Mouse (Mus musculus): ENCODE data around the gene Cldn7. TPM values are rescaled to one million over a fixed set of nuclear protein-coding genes. Genes with fewer than 3 reads are reported as not detected.
"Not testable (repeated sequence)": the region's sequence is repeated elsewhere in the genome, so short reads cannot be mapped to it uniquely, and the experiment has no call there.

Gene Cldn7
- polyA plus RNA-seq, 1 experiment from 2014 or later: 7.5 TPM

DNA sequence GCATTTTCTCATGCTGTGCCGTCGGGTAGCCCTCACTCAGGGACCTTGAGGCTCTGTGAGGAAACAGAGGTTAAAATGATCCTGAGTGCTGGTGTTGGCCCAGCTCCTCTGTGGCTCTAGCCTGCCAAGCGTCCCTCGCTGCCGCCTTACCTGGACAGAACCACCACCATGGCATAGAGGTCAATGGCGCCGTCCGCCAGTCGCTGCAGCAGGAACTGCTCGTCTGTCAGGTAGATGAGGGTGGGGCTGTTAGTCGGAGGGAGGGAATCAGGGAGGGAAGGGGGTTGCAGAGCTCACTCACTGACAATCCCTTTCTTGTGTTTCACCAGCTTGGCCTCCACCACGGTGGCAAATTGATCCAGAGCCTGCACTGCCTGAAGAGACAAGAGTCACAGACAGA, 46.0 kb downstream of the Cldn7 start:
- no peak overlapping the region for H3K9ac ChIP-seq (ENCODE audit: low read length)
- H3K4me3 ChIP-seq (ENCODE audit: low read length): no peak overlapping the region
- WGBS: 84% methylated on average over 12 of the region's 12 CpGs
- H3K9me3 ChIP-seq (replicated peaks; ENCODE audit: control insufficient read depth, low read length): no peaks in the 10 kb centered on the region
- no peak overlapping the region for H3K27ac ChIP-seq (ENCODE audit: low read length)
- H3K36me3 ChIP-seq (ENCODE audit: control insufficient read depth, insufficient read depth): peaks cover 71% of the 10 kb centered on the region
- no peaks in the 10 kb centered on the region for H3K27me3 ChIP-seq (ENCODE audit: control insufficient read depth, insufficient read depth, low read length)
- no peak overlapping the region for H3K4me2 ChIP-seq (ENCODE audit: low read depth, low read length)
- no peak for ATAC-seq (replicated peaks; ENCODE audit: extremely low read depth, insufficient read depth, low FRiP score)
- peaks cover 13% of the 10 kb centered on the region for H3K4me1 ChIP-seq (ENCODE audit: control insufficient read depth, insufficient read depth, low read length)

- 89% methylated on average over 10 of the region's 10 CpGs for WGBS
- H3K9ac ChIP-seq (ENCODE audit: low read length): no peak overlapping the region
- peaks cover 13% of the 10 kb centered on the region for H3K4me1 ChIP-seq (ENCODE audit: control insufficient read depth, insufficient read depth, low read length)
- no peaks in the 10 kb centered on the region for H3K9me3 ChIP-seq (replicated peaks; ENCODE audit: control insufficient read depth, low read length)
- peaks cover 68% of the 10 kb centered on the region for H3K36me3 ChIP-seq (ENCODE audit: control insufficient read depth, insufficient read depth)
- H3K27ac ChIP-seq (ENCODE audit: low read length): no peak overlapping the region
- no peak overlapping the region for H3K4me2 ChIP-seq (ENCODE audit: low read depth, low read length)
- H3K27me3 ChIP-seq (ENCODE audit: control insufficient read depth, insufficient read depth, low read length): no peaks in the 10 kb centered on the region
- no peak for ATAC-seq (replicated peaks; ENCODE audit: extremely low read depth, insufficient read depth, low FRiP score)
- H3K4me3 ChIP-seq (ENCODE audit: low read length): no peak overlapping the region
Observed at GRCm38 (mm10) chr11:70010961-70011360, 46.4 kb downstream of the Cldn7 start.

GRCm38 (mm10) chr11:70012931-70013330, 48.4 kb downstream of the Cldn7 start:
- no peak overlapping the region for H3K9ac ChIP-seq (ENCODE audit: low read length)
- H3K9me3 ChIP-seq (replicated peaks; ENCODE audit: control insufficient read depth, low read length): no peaks in the 10 kb centered on the region
- H3K4me2 ChIP-seq (ENCODE audit: low read depth, low read length): no peak overlapping the region
- no peaks in the 10 kb centered on the region for H3K27me3 ChIP-seq (ENCODE audit: control insufficient read depth, insufficient read depth, low read length)
- 83% methylated on average over 9 of the region's 9 CpGs for WGBS
- no peak overlapping the region for H3K4me3 ChIP-seq (ENCODE audit: low read length)
- no peak overlapping the region for H3K27ac ChIP-seq (ENCODE audit: low read length)
- peaks cover 20% of the 10 kb centered on the region for H3K4me1 ChIP-seq (ENCODE audit: control insufficient read depth, insufficient read depth, low read length)
- no peak for ATAC-seq (replicated peaks; ENCODE audit: extremely low read depth, insufficient read depth, low FRiP score)
- peaks cover 50% of the 10 kb centered on the region for H3K36me3 ChIP-seq (ENCODE audit: control insufficient read depth, insufficient read depth)

GRCm38 (mm10) chr11:70013408-70013807, 48.8 kb downstream of the Cldn7 start:
- H3K9ac ChIP-seq (ENCODE audit: low read length): no peak overlapping the region
- no peak overlapping the region for H3K4me2 ChIP-seq (ENCODE audit: low read depth, low read length)
- 80% methylated on average over 3 of the region's 3 CpGs for WGBS
- peaks cover 23% of the 10 kb centered on the region for H3K4me1 ChIP-seq (ENCODE audit: control insufficient read depth, insufficient read depth, low read length)
- peaks cover 45% of the 10 kb centered on the region for H3K36me3 ChIP-seq (ENCODE audit: control insufficient read depth, insufficient read depth)
- no peak for ATAC-seq (replicated peaks; ENCODE audit: extremely low read depth, insufficient read depth, low FRiP score)
- H3K4me3 ChIP-seq (ENCODE audit: low read length): no peak overlapping the region
- no peaks in the 10 kb centered on the region for H3K27me3 ChIP-seq (ENCODE audit: control insufficient read depth, insufficient read depth, low read length)
- H3K27ac ChIP-seq (ENCODE audit: low read length): no peak overlapping the region
- no peaks in the 10 kb centered on the region for H3K9me3 ChIP-seq (replicated peaks; ENCODE audit: control insufficient read depth, low read length)

GRCm38 (mm10) chr11:70014051-70014450, 49.5 kb downstream of the Cldn7 start:
- no peak for ATAC-seq (replicated peaks; ENCODE audit: extremely low read depth, insufficient read depth, low FRiP score)
- Histone ChIP-seq H3K4me3 (ENCODE audit: low read length) (peak overlapping the region; percentile 85), H3K36me3 (ENCODE audit: control insufficient read depth, insufficient read depth) (peaks cover 39% of the 10 kb centered on the region), H3K4me1 (ENCODE audit: control insufficient read depth, insufficient read depth, low read length) (peaks cover 27% of the 10 kb centered on the region), H3K27ac (ENCODE audit: low read length) (no peak overlapping the region), H3K9ac (ENCODE audit: low read length) (peak overlapping the region; percentile 85), H3K9me3 (replicated peaks; ENCODE audit: control insufficient read depth, low read length) (no peaks in the 10 kb centered on the region), H3K4me2 (ENCODE audit: low read depth, low read length) (peak overlapping the region; percentile 66), H3K27me3 (ENCODE audit: control insufficient read depth, insufficient read depth, low read length) (no peaks in the 10 kb centered on the region)
- WGBS: 52% methylated on average over 5 of the region's 5 CpGs

GRCm38 (mm10) chr11:70014880-70015558, 50.4 kb downstream of the Cldn7 start, which contains the start of gene Acadvl:
TSS of gene Acadvl (minus strand) at chr11:70015411.
- Histone ChIP-seq H3K27ac (ENCODE audit: low read length) (peak within 1 kb of the TSS; percentile 84), H3K4me2 (ENCODE audit: low read depth, low read length) (peak within 1 kb of the TSS; percentile 66), H3K9ac (ENCODE audit: low read length) (peak within 1 kb of the TSS; percentile 85), H3K4me3 (ENCODE audit: low read length) (peak within 1 kb of the TSS; percentile 85), H3K9me3 (replicated peaks; ENCODE audit: control insufficient read depth, low read length) (no peaks in the 10 kb centered on the region), H3K4me1 (ENCODE audit: control insufficient read depth, insufficient read depth, low read length) (peaks cover 32% of the 10 kb centered on the region), H3K27me3 (ENCODE audit: control insufficient read depth, insufficient read depth, low read length) (no peaks in the 10 kb centered on the region), H3K36me3 (ENCODE audit: control insufficient read depth, insufficient read depth) (peaks cover 30% of the 10 kb centered on the region)
- WGBS: under 1% methylated on average over 35 of the region's 35 CpGs
- peak; percentile 85 for ATAC-seq (replicated peaks; ENCODE audit: extremely low read depth, insufficient read depth, low FRiP score)

- no peak overlapping the region; the same call in 1 of the 2 replicates for H3K4me3 ChIP-seq (ENCODE audit: low read length)
- no peaks in the 10 kb centered on the region for H3K27me3 ChIP-seq (ENCODE audit: control insufficient read depth, insufficient read depth, low read length)
- peaks cover 39% of the 10 kb centered on the region for H3K4me1 ChIP-seq (ENCODE audit: control insufficient read depth, insufficient read depth, low read length)
- H3K4me2 ChIP-seq (ENCODE audit: low read depth, low read length): peak overlapping the region; percentile 66
- no peak for ATAC-seq (replicated peaks; ENCODE audit: extremely low read depth, insufficient read depth, low FRiP score)
- peaks cover 23% of the 10 kb centered on the region for H3K36me3 ChIP-seq (ENCODE audit: control insufficient read depth, insufficient read depth)
- H3K9ac ChIP-seq (ENCODE audit: low read length): peak overlapping the region; percentile 85
- H3K27ac ChIP-seq (ENCODE audit: low read length): no peak overlapping the region
- 58% methylated on average over 6 of the region's 6 CpGs for WGBS
- H3K9me3 ChIP-seq (replicated peaks; ENCODE audit: control insufficient read depth, low read length): no peaks in the 10 kb centered on the region
Observed at GRCm38 (mm10) chr11:70015677-70016076, 51.1 kb downstream of the Cldn7 start.

GRCm38 (mm10) chr11:70016177-70016576, 51.6 kb downstream of the Cldn7 start:
- peaks cover 40% of the 10 kb centered on the region for H3K4me1 ChIP-seq (ENCODE audit: control insufficient read depth, insufficient read depth, low read length)

GRCm38 (mm10) chr11:70016669-70017068, 52.1 kb downstream of the Cldn7 start, which contains the start of gene Dlg4:
TSS of gene Dlg4 (plus strand) at chr11:70016942.
- H3K36me3 ChIP-seq (ENCODE audit: control insufficient read depth, insufficient read depth): peaks cover 13% of the 10 kb centered on the region
- H3K27ac ChIP-seq (ENCODE audit: low read length): no peak within 1 kb of the TSS
- 61% methylated on average over 3 of the region's 3 CpGs for WGBS
- ATAC-seq (replicated peaks; ENCODE audit: extremely low read depth, insufficient read depth, low FRiP score): no peak
- H3K4me2 ChIP-seq (ENCODE audit: low read depth, low read length): peak within 1 kb of the TSS; percentile 92; the same call in 1 of the 2 replicates
- no peak within 1 kb of the TSS for H3K4me3 ChIP-seq (ENCODE audit: low read length)
- H3K4me1 ChIP-seq (ENCODE audit: control insufficient read depth, insufficient read depth, low read length): peaks cover 44% of the 10 kb centered on the region
- H3K9me3 ChIP-seq (replicated peaks; ENCODE audit: control insufficient read depth, low read length): no peaks in the 10 kb centered on the region
- no peak within 1 kb of the TSS for H3K9ac ChIP-seq (ENCODE audit: low read length)
- H3K27me3 ChIP-seq (ENCODE audit: control insufficient read depth, insufficient read depth, low read length): no peaks in the 10 kb centered on the region

More at GRCm38 (mm10) chr11:70016177-70016576, 51.6 kb downstream of the Cldn7 start:
- not testable (repeated sequence) for H3K27me3 ChIP-seq (ENCODE audit: control insufficient read depth, insufficient read depth, low read length); H3K9me3 ChIP-seq (replicated peaks; ENCODE audit: control insufficient read depth, low read length); ATAC-seq (replicated peaks; ENCODE audit: extremely low read depth, insufficient read depth, low FRiP score); H3K9ac ChIP-seq (ENCODE audit: low read length); H3K4me2 ChIP-seq (ENCODE audit: low read depth, low read length); H3K4me3 ChIP-seq (ENCODE audit: low read length); H3K27ac ChIP-seq (ENCODE audit: low read length)
- peaks cover 18% of the 10 kb centered on the region for H3K36me3 ChIP-seq (ENCODE audit: control insufficient read depth, insufficient read depth)
- 80% methylated on average over 2 of the region's 2 CpGs for WGBS

All from heart, embryonic 16.5 days (tissue).